Mouse (Mus musculus) megakaryocyte, embryonic 14.5 days (primary cell): ENCODE measurements around the gene Pheta2. TPM values are rescaled to one million over a fixed set of nuclear protein-coding genes. Genes with fewer than 3 reads are reported as not detected.
"Not testable (repeated sequence)": the region's sequence is repeated elsewhere in the genome, so short reads cannot be mapped to it uniquely, and the experiment has no call there.

ENCODE experiments used
- H3K27me3 ChIP-seq: replicated peaks from 2 replicates; pipeline ENCODE3; 2012; ENCODE audit warnings: inconsistent platforms
- H3K36me3 ChIP-seq: replicated peaks from 2 replicates; pipeline ENCODE3; 2012; ENCODE audit warnings: low read length, inconsistent platforms, mixed read lengths
- H3K4me1 ChIP-seq: 2 replicates; pipeline ENCODE4 v1.6.1; 2012; ENCODE audit warnings: inconsistent platforms
- H3K4me3 ChIP-seq: replicated peaks from 2 replicates; pipeline ENCODE3; 2012; ENCODE audit warnings: moderate library complexity, mild to moderate bottlenecking, inconsistent platforms
- H3K9me3 ChIP-seq: 2 replicates; pipeline ENCODE4 v1.6.1; 2012; ENCODE audit warnings: inconsistent platforms
- FLI1 ChIP-seq: IDR thresholded peaks from 2 replicates; pipeline ENCODE4 v1.6.1; 2012; ENCODE audit warnings: low read length, inconsistent platforms, mixed read lengths
- GATA1 ChIP-seq: IDR thresholded peaks from 3 replicates; pipeline ENCODE4 v1.6.1; 2012; ENCODE audit warnings: mixed read lengths, low read length, inconsistent platforms, borderline replicate concordance
- polyA plus RNA-seq: library from polyadenylated mRNA; stranded (reverse); fragments of >175 nt; gene quantifications from 2 replicates; pipeline ENCODE4 v1.2.3, GENCODE M21; 2012; ENCODE audit warnings: low replicate concordance; ENCODE audit not compliant: insufficient read depth

The Pheta2 gene
- polyA plus RNA-seq, 1 experiment = 5.5 TPM

DNA sequence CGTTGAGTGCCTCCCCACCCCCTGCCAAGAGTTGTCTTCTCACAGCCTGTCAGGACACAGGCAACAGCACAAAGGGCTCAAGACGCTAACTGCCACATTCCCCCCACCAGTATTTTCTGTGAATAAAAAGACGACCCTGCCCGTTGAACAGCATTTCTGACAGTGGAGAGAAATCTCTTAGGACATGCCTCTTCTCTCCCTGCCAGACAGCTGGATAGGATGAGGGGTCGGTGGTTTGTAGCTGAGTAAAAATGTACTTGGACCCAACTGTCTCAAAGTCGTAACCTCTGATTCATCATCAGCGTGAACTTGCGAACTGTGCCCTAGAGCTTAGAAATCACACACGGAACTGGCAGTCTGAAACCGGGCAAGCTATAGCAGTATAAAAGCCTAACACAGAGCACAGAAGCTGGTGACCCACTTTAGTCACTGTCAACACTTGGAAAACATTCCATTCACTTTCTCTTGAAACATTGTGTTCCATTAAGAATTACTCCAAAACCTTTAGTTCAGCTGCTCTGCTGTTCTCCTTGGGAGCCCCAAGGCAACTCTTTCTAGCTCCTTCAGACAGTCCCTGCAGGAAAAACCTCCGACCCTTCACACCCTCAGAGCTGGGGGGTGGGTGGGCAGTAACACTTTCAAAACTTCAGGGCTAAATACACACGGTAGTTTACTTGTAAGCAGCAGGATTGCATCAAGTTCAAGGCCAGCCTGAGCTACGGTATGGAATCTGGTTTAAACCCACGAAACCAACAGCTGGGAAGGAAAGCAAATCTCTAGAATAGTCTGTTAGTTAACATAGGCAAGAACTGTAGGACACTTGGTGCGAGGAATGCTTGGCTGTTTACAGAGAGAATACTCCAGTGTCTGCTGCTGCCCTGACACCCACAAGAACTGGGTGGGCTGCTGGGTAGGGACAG, 39.8 kb downstream of the Pheta2 start:
- no peak for TF ChIP-seq FLI1
- TF ChIP-seq GATA1 = no peak
- Histone ChIP-seq H3K4me3 (no peak overlapping the region), H3K27me3 (peaks cover 63% of the 10 kb centered on the region)

DNA sequence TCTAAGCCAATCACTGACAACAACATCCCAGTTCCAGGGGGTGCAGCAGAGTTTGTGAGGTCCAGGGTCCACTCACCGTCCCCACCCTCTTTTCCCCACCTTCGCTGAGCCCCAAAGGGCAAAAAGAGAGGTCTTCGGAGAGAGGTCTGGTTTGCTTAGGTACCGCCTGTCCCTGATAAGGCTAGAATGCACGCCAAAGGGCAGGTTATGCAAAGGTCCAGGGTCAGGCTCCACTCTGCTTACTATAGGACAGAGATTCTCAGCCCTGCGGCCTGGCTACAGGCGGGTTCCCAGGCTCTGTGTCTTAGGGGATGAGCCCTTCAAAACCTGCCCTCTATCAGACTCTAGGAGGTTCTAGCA, 40.7 kb downstream of the Pheta2 start:
- H3K36me3 ChIP-seq = no peaks in the 10 kb centered on the region
- H3K9me3 ChIP-seq = 0 out of 2 replicates have a peak, but pooled peaks cover 3% of the 10 kb centered on the region
- no peak overlapping the region for H3K4me3 ChIP-seq
- no peak for TF ChIP-seq GATA1
- no peak for TF ChIP-seq FLI1
- peaks cover 14% of the 10 kb centered on the region for H3K4me1 ChIP-seq
- peaks cover 54% of the 10 kb centered on the region for H3K27me3 ChIP-seq

More for the DNA sequence above, 39.8 kb downstream of the Pheta2 start:
- Histone ChIP-seq H3K9me3 (0 out of 2 replicates have a peak, but pooled peaks cover 3% of the 10 kb centered on the region), H3K4me1 (peaks cover 14% of the 10 kb centered on the region), H3K36me3 (no peaks in the 10 kb centered on the region)

DNA sequence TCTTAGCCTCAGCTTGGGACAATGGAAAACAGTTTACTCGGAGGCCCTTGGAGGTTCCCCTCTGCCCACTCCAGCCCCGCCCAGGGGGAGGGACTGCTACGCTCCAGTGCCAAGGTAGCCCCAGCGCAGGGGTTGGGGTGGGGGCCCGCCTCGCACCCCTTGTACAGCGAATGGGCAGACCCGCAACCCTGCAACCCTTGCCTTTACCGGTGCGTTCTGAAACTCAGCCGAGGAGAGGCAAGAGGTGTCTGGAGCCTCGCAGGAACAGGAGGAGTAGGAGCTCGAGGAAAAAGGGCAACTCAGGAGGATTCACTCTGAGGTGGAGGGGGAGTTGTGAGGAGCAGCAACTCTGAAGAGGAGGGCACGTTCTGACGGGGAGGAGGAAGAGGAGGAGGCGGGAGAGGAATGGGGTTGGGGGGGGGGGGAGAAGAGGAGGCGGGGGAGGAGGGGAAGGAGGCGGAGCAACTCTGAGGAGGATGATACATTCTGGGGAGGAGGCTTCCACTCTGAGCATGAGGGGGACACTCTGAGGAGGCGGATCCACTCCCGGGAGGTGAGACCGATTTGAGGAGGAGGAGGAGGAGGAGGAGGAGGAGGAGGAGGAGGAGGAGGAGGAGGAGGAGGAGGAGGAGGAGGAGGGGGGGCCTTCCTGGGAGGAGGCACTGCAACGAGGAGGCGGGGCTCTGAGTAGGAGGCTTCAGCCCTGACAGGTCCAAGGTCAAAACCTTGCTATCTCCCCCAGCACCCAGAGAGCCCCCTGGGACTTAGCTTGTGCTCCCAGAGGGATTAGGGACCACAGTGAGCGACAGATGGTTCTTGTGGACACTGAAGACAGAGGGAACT, 41.4 kb downstream of the Pheta2 start, which contains the start of gene Cyp2d22:
Cyp2d22 (minus strand) TSS at position 390 of the 843 bp plus-strand sequence.
- H3K4me1 ChIP-seq = peaks cover 14% of the 10 kb centered on the region
- H3K9me3 ChIP-seq = 0 out of 2 replicates have a peak, but pooled peaks cover 3% of the 10 kb centered on the region
- TF ChIP-seq FLI1 (no peak), GATA1 (no peak)
- H3K4me3 ChIP-seq = peak within 1 kb of the TSS; percentile 83
- no peaks in the 10 kb centered on the region for H3K36me3 ChIP-seq
- peaks cover 53% of the 10 kb centered on the region for H3K27me3 ChIP-seq

DNA sequence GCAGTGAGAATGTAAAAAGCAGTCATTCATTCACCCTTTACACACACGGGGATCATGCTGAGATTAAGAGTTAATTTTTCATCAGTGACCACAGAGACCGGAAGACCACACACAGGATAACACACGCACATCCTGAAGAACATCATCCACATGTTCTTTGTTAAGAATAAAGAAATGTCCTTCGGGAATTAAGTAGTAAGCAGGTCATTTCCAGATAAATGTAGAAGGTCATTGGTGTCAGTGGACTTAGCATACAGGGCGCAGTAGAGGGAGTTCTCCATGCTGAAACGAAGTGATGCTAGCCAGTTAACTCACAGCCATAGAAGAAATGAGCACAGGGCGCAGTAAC, 41.9 kb downstream of the Pheta2 start:
- TF ChIP-seq GATA1 = no peak
- TF ChIP-seq FLI1 = no peak
- 0 out of 2 replicates have a peak, but pooled peaks cover 3% of the 10 kb centered on the region for H3K9me3 ChIP-seq
- H3K4me3 ChIP-seq = peak overlapping the region; percentile 83
- no peaks in the 10 kb centered on the region for H3K36me3 ChIP-seq
- H3K27me3 ChIP-seq = peaks cover 52% of the 10 kb centered on the region
- H3K4me1 ChIP-seq = peaks cover 14% of the 10 kb centered on the region

DNA sequence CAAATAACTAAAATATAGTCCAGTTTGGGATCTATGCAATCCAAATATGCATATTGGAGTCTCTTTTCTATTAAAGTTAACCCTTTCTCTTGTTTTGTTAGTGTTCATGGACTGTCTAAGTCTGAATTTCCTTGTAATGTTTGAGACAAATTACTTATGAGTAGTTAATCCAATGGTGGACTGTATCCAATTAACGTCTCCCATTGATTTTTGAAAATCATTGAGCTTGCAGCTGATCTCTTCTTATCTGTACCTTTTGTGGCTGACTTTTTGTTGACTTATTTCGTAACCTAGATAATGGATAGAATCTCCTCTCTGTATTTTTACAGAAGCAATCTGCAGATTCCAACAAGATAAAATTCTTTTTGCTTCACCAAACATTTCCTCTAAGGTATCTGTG, 43.7 kb downstream of the Pheta2 start:
- Histone ChIP-seq H3K9me3 (0 out of 2 replicates have a peak, but pooled peaks cover 3% of the 10 kb centered on the region), H3K4me3 (no peak overlapping the region), H3K4me1 (peaks cover 14% of the 10 kb centered on the region), H3K36me3 (no peaks in the 10 kb centered on the region), H3K27me3 (peaks cover 47% of the 10 kb centered on the region)
- TF ChIP-seq FLI1 (no peak), GATA1 (no peak)

DNA sequence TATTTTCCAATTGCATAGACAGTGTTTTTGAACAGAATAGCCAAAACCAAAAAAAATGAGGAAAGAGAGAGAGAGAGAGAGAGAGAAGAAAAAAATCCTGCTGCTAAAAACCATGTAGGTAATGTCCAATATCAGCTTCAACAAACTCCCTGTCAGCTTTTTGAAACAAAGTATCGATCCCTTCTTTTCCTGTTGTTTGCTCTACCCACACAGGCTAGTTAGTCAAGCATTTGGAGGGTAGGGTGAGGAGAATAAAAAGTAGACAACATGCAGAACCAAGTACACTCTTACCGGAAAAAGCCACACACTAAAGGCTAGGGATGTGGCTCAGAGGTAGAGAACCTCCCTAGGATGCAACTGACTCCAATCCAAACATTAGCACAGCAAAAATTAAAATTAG, 47.0 kb downstream of the Pheta2 start:
- no peaks in the 10 kb centered on the region for H3K9me3 ChIP-seq
- H3K36me3 ChIP-seq = no peaks in the 10 kb centered on the region
- TF ChIP-seq FLI1 (no peak), GATA1 (no peak)
- no peak overlapping the region for H3K4me3 ChIP-seq
- peaks cover 3% of the 10 kb centered on the region; the same call in 1 of the 2 replicates for H3K4me1 ChIP-seq
- H3K27me3 ChIP-seq = peaks cover 26% of the 10 kb centered on the region

DNA sequence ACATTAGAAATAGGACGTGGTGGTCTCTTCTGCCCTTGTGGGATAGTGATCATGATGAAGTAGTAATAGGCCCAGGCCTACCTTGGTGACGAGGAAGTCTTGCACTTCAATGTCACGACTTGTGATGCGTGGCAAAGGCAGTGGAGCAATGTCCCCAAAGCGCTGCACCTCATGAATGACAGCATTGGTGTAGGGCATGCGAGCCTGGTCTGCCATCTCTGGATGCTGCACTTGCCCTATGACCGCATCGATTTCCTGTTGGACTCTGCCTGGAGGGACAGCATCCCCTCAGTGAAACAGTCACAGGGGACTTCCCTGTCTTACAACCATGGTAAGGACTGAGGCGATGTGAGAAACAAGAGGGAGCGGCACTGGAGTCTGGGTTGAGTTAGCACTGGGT, 51.2 kb downstream of the Pheta2 start:
- not testable (repeated sequence) for H3K4me3 ChIP-seq, H3K4me1 ChIP-seq, H3K9me3 ChIP-seq, H3K36me3 ChIP-seq
- peaks cover 15% of the 10 kb centered on the region for H3K27me3 ChIP-seq

DNA sequence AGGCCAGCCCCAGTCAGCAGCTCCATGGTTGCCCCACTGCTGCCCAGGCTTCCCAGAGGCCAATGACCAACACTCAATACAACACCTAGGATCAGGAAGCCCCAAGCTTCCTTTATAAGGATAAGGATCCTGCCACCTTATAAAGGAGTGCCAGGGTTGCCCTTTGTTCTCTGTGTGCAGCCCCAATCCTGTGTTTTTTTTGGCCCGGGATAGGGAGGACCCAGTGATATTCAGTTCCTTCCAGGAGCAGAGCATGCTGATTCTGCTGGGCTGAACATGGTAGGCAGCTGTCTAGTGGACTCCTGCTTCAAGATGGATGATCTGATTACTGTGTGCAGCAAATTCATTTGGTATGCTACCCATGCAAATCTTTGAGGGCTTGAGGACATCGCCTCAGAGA, 55.2 kb downstream of the Pheta2 start, which contains the start of gene Cyp2d11:
Cyp2d11 (minus strand) TSS at position 101 of the 400 bp plus-strand sequence.
- not testable (repeated sequence) for H3K36me3 ChIP-seq, H3K27me3 ChIP-seq, H3K9me3 ChIP-seq, H3K4me1 ChIP-seq, H3K4me3 ChIP-seq

Other genes starting within 250 kb of the Pheta2 start
- gene Ccdc134, start 211.0 kb upstream of the Pheta2 start, polyA plus RNA-seq = 4.1 and 35.3 TPM in 2 replicates
- gene Srebf2, start 191.8 kb upstream of the Pheta2 start, polyA plus RNA-seq = 351 and 1,948 TPM in 2 replicates
- 0.89 TPM in 1 of 2 replicates, not detected in the other for gene Shisa8, start 126.1 kb upstream of the Pheta2 start, polyA plus RNA-seq
- not detected in 2 replicates for gene Tnfrsf13c, start 114.6 kb upstream of the Pheta2 start, polyA plus RNA-seq
- 9.2 and 32.0 TPM in 2 replicates for gene Cenpm, start 94.2 kb upstream of the Pheta2 start, polyA plus RNA-seq
- 0.06 TPM in 1 of 2 replicates, not detected in the other for gene 1500009C09Rik, start 86.5 kb upstream of the Pheta2 start, polyA plus RNA-seq
- gene Sept3, start 64.0 kb upstream of the Pheta2 start, polyA plus RNA-seq = 0.62 TPM in 1 of 2 replicates, not detected in the other
- gene Wbp2nl, start 40.0 kb upstream of the Pheta2 start, polyA plus RNA-seq = not detected in 2 replicates
- 280 and 641 TPM in 2 replicates for gene Naga, start within 50 bp of the Pheta2 start, polyA plus RNA-seq
- gene Smdt1, start within 50 bp of the Pheta2 start, polyA plus RNA-seq = 118 and 198 TPM in 2 replicates
- 274 and 631 TPM in 2 replicates for gene Ndufa6, start 15.4 kb downstream of the Pheta2 start, polyA plus RNA-seq
- 0.13 TPM in 1 of 2 replicates, not detected in the other for gene Cyp2d22, start 41.3 kb downstream of the Pheta2 start, polyA plus RNA-seq
- gene Cyp2d11, start 55.1 kb downstream of the Pheta2 start, polyA plus RNA-seq = not detected in 2 replicates
- not detected in 2 replicates for gene Cyp2d10, start 68.3 kb downstream of the Pheta2 start, polyA plus RNA-seq
- not detected in 2 replicates for gene Cyp2d9, start 94.5 kb downstream of the Pheta2 start, polyA plus RNA-seq
- gene Cyp2d12, start 216.1 kb downstream of the Pheta2 start, polyA plus RNA-seq = not detected in 2 replicates